Mouse (Mus musculus) frontal cortex, postnatal 25 days (tissue): ENCODE results near the gene Zfp36l2.
A peak's percentile ranks its signal among the peaks of the same experiment; 100 is the strongest.
"Not testable (repeated sequence)": the region's sequence is repeated elsewhere in the genome, so short reads cannot be mapped to it uniquely, and the experiment has no call there.

Experiments
- DNase-seq, 2 experiments: peaks; one replicate each; pipeline ENCODE4 v3.0.0; 2022; ENCODE audit warnings: low spot score in 2 of 2

Zfp36l2 gene

DNA sequence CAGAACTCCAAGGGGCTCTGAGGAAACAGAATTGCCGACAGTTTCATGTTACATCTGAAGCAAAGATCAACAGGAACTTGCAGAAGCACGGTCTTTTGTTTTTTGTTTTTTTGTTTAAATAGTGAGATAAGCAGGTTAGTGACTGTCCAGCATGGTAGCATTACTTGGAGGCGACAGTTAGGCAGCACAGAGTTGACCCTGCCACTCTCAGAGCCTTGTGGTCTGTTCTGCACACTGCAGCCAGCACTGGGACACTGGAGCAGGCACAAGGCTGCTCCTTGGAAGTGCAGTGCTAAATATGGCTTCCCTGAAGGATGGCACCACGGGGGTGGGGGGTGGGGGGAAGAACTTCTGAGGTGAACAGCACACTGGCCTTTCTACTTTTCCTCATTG lies 7.3 kb upstream of the Zfp36l2 start:
- no peak for DNase-seq

DNA sequence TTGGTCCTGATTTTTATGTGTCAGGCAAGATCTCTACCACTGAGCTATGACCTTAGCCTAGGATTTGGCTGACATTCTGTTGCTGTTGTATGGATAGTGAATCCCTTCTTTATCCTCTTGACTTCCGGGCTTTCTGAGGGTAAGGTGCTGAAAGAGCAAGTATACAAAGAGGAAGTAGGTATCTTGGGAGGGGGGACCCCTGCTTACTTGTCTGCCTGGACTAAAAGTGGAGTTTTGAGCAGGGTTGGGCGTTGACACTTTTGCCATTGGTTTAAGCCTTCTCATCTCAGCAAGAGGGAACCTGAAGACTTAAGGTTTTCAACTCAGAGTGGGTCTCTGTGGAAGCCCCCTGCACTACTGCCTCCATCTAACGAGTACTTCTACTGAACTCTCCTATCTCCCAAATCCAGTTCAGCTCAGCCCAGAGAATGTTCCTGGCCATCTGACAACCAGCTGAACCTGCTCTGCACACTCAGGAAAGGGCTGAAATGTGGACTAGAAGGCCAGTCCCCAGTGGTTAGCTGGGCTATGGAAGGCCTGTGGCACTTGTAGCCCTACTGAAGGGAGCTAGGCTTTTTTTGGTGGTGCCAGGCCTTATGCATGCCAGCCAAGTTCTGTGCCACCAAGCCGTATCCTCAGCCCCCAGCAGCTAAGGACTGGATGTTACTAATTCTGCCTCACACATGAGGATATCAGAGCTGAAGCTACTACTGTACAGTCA lies 6.7 kb upstream of the Zfp36l2 start:
- no peak for DNase-seq

DNA sequence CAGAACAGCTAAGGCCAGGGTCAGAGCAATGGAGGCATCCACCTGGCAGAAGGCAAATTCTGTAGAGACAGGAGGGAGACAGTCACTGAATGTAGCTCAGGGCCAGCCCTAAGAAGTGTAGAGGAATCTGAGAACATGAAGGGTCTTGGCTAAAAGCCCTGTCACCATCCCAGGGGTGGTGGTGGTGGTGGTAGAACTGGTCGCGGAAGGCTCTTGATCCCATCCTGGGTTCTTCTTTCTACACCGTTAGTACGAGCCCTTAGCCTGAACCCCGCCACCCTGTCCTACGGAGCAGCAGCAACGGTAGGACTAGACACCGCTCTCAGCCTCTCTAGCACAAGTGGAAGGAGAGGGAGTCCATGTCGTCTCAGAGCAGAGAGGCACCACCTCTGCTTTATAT lies 5.7 kb upstream of the Zfp36l2 start:
- no peak for DNase-seq

DNA sequence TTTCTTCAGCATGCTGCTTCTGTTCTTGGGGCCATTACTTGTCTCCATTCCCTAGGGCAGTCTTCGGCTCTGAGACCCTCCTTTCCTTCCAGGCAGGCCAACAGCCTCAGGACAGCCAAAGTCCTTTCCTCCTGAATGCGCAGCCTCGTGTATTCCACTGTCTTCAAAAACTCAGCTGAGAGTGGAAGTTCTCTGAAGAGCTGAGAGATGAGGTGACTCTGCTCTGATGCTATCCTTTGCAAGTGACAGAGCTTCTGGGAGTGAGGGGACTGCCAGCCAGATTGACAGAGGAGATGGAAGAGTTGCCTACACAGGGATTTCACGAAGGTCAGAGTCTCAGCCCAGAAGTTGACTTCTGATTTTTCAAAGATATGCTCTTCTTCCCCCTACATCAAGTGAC lies 4.2 kb upstream of the Zfp36l2 start:
- DNase-seq = no peak

DNA sequence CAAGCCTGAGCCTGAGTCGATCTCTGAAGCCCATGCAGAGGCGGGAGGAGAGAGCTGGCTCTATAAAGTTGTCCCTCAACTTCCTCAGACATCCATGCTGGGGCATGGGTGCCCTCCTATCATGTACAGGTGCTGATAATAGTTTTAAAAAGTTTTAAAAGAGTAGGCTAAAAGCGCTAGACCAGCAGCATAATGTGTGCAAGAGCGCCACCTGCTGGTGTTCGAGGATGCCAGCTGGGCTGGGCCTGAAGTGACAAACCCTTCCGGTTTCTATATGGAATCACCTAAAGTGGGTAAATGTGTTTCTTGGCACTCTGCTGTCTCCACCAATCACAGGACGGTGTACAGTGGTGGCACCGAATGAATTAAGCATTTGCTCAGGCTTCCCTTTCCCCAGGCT lies 3.1 kb upstream of the Zfp36l2 start:
- DNase-seq = peak; percentile 72 to 81

DNA sequence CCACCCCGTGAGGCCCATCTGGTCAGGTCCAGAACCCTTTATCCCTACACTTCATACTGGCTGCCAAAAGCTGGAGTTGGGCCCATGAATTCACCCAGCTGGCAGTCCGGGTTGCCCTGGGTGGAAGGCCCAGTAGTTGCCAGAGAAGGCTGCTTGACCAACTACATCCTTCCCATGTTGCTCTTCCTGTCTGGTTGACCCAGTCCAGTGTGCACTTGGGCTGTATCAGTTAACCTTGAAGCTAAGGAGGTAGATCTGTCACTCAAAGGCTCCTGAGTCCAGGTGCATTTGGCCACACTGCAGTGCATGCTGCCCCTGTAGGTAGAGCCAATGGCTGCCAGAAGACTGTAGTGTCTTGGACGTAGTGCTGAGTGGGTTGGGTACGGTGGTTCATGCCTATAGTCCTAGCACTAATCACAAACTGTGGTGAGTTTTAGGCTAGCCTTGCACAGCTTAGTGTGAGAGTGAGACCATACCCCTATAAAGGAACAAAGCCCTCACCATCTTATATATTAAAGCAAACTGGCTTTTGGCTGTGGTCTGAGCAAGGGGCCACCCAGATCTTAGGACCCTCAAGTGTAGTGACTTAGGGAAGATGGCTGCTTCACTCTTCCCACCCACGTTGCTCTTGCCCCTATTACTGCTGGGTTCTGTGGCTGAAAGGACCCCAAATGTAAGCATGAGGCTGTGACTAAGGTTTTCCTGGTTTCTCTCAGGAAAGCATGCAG lies 1.5 kb upstream of the Zfp36l2 start:
- no peak for DNase-seq

DNA sequence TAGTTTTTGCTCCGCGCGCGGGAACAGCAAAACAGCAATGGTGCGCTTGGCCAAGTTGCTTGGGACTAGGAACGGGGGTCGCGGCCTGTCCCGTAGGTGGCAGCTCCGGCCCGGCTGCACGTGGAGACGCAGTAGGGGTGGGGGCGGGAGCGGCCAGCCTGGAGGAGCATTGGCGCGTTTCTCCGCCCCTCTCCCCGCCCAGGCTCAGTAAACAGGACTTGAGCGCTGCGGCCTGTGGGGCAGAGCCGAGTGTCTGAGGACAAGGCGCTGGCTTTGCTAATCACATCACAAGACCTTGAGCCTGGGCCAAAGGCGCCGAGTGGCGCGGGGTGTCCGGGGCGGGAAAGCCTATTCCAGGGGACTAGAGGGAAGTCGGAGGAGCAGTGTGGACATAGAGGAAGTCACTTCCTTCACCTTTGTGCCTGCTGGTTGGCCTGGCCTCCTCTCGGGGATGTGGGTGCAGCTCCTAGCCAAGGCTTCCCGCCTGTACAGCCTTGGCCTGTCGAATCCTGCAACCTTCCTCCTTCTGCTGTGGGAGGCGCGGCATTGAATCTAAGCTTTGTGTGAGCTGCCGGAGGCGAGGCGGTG lies 721 bp upstream of the Zfp36l2 start:
- peak; percentile 47 to 63 for DNase-seq

DNA sequence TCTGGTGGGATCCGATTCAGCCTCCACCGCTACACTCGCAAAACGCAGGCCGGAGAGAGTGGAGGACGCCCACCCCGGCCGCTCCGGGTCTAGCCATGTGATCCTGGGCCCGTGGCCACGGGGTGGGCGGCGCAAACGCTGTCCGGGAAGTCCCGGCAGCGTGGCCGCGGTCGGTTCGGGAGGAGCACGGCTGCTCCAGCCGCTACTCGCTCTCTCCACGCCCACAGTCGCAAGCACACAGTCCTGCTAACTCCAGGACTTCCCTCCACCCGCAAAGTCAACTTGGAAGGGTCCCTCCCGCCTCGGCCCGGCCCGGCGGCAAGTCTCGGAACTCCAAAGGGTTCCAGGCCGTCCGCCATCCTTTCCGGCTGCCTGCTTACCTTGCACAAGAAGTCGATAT lies 483 bp downstream of the Zfp36l2 start:
- DNase-seq = not testable (repeated sequence)

DNA sequence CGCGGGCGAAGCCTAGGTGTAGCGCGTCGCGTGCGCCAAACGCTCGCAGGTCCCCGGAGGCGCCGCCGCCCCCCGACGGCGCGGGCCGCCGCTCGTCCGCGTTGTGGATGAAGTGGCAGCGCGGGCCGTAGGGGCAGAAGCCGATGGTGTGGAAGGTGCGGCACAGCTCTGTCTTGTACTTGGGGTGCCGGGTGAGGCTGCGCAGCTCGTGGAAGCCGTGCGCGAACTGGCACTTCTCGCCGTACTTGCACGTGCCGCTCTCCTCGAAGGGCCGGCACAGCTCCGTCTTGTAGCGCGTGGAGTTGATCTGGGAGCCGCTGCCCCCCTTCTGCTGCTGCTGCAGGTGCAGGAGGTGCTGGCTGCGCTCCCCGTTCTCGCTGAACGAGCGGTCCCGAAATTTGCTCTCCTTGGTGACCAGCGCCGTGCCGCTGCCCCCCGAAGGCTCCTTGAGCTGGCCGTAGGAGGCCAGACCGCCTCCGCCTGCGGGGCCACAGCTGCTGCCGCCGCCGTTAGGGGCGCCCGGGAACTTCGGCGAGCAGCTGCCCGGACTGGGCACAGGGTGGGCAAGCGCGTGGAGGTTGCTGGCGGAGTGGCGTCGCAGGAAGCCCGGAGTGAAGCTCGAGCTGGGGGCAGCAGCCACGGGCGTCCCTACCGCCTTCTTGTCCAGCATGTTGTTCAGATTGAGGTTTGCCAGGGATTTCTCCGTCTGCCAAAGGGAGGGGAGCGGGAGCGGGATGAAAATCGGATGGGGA lies 1.1 kb downstream of the Zfp36l2 start:
- no peak for DNase-seq

DNA sequence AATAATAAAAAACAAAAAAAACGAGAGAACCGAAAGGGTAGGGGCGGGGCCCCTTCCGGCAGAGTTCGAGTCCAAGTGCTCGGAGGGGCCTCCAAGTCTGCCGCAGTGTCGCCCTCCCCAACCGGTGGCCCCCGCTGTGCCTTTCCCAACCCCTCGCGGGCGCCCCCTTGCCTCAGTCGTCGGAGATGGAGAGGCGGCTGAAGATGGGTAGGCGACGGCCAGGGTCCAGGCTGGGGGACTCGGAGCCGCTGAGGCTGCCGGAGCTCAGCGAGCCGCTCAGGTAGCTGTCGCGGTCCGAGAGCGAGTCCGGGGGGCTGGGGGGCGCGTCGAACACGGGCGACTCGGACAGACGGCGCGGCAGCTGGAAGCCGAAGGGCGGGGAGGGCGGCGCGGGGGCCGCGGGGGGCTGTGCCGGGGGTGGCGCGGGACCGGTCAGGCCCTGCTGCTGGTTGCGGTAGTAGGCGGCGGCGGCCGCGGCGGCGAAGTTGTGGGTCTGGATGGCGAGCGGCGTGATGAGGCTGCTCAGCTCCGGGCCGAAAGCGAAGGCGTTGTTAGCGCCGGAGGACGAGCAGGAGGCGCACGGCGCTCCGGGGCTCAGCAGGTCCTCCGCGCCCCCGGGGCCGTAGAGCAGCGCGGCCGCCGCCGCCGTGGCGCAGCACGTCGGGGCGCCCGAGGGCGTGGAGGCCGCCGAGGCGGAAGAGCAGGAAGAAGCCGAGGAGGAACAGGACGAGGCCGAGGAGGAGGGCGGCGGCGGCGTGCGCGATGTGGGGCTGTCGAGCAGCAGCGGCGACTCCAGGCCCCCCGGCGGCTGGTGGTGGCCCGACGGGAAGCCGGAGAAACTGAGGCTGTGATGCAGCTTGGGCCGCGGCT lies 1.9 kb downstream of the Zfp36l2 start:
- no peak for DNase-seq

DNA sequence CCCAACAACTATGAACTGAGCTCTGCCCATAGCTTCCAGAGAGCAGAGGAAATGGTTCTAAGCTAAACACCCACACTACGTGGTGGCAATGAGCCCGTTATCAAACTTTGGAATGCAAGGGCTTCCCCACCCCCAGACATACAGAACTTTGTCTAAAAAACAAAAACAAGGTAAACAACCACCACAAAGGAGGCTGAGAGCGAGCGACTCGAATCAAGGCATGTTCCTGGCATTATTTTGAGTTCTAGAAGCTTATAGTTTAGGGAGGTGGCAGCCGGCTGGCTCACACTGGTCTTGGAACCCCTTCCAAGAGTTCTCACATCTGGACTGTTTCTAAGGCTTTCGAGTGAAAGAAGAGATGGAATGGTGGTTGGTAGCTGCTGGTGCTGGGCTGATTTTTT lies 2.7 kb downstream of the Zfp36l2 start:
- no peak for DNase-seq

DNA sequence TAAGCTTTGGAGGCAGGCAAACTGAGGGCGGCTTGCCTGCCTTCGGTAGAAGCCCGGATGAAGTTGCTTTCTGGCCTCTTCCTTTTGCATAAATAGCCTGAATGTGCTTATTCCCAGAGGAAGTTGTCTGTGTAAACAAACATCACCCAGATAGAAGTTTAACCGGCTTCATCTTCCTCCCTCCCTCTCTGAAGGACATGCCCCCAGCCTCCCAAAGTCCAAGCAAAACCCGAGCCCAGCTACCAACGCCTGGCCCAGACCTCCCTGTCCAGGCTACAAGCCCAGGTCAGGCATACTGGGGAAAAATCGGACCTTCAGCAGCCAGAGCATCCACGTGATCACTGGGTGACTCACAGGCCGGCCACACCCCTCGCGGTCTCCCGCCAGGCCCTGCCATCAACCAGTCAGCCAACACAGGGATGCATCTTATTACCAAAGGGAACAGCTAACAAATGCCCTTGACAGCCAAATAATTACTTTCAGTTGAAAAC lies 4.4 kb downstream of the Zfp36l2 start:
- peak in 1 of 2 experiments; percentile 42 for DNase-seq

DNA sequence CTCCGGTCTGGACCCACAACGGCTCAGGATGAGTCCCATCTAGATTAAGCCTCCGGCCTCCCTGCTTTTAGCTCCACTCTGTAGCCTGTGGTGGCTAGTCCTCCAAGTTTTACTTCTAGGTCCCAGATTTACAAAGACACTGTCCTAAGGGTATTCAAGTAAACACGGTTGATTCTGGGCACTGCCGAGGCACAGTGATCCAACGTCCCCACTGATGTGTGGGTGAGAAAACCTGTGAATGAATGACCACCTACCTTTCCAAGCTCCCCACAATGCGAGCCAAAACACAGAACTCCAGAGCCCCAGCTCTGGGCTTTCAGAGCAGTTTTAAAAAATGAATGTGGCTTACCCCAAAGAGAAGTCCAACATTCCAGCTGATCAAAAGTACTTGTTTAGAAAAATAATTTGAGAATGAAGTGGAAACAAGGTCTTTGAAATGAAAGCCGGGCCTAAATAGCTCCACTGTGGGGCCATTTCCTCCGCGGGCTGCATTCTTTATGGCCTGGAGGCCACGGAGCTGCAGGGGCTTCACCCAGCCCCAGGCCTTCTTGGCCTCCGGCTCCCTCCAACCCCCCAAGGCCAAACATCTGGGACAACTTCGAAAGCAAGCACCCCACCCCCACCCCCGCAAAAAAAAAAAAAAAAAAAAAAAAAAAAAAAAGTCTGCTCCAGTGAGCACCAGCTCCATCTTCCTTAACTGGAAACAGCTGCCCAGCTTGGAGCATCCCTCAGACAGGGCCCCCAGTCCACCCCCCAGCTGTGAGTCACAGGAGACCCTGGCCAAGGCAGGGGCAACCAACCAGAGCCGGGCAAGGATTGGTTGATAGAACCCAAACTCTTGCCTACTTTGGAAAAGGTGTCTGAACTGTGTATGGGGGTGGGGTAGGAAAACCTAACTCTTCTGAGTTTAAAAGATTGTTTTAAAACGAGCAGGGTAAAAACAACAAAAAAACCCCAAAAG lies 5.2 kb downstream of the Zfp36l2 start:
- DNase-seq = no peak

DNA sequence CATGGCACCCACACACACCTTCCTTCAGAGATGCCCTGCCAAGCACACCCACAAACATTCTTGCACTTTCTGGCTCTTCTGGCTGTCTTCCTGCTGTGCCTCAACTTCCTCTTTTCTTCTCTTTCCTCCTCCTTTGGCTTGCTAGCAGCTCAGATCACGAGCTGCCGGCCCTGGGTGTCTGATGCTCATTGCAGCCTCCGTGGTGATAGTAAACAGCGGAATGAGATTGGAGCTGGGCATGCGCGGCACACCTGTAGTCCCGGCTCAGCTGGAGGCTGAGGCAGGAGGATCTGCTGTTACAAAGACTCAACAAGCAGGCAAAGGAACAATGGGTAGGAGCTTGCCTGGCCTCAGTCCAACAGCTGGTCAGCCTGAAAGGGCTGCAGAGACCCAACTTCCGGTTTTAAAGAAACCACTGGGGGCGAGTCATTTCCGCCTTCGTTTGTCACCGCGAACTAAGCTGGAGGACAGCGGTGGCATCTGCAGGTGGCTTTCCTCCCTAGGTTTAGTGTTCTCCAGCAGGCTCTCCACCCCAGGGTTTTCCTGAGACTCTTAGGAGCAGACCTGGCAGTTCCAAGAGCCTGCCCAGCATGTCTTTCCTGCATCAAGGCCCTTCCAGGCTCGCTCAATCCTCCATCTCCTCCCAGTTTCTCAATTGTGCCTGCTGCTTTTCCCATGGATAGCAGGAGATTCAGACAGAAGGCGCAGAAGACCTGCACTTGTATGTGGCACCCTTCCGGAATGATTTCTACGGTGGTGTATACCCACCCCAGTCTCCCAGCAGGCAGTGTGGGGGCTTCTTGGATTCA lies 6.0 kb downstream of the Zfp36l2 start:
- DNase-seq = no peak

DNA sequence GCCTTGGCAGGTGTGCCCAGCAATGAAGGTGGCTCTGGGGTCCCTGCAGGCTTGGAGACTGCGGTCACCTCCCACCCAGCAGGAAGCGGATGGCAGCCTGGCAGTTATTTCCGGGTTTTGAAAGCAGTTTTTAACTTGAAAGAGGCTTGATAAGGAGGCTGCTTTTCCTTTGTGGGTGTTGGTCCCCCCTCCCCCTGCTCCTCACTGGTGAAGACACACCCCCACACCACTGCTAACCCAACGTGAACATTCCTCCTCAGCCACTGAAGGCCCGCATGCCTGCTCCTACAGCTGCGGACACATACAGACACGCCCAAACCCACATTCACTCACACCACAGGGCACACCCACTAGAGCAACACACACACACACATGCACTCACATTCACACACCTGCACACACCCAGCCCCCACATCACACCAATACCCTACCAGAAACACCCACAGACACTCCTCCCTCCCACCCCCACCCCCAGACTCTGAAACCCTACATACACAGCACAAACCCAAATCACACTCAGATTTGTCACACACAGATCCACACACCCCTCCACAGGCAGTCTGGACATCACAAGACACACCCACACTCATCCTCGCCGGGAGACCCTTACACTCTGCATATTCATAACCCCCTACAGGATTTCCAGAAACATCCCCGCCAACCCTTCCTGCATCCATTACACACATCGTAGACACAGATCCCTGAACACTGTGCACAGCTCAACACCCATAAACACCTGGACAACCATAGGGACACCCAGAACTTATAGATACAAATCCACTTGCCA lies 6.8 kb downstream of the Zfp36l2 start:
- DNase-seq = no peak

DNA sequence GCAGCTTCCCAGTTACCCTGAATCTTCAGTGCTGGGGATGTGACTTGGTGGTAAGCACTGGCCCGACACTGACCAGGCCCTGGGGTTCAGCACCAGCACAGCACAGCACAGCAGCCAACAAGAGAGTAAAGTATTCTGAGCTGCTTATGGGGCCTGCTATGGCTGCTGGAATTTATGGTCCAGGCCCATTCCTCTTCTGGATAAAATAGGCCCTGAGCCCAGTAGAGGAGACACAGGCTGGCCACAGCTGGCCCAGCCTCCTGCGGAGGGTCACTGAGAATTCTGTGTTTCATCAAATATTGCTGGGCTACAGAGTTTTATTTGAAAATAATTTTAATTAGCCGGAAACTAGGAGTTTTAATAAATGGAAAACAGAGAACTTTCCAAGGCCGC lies 7.8 kb downstream of the Zfp36l2 start:
- DNase-seq = no peak

DNA sequence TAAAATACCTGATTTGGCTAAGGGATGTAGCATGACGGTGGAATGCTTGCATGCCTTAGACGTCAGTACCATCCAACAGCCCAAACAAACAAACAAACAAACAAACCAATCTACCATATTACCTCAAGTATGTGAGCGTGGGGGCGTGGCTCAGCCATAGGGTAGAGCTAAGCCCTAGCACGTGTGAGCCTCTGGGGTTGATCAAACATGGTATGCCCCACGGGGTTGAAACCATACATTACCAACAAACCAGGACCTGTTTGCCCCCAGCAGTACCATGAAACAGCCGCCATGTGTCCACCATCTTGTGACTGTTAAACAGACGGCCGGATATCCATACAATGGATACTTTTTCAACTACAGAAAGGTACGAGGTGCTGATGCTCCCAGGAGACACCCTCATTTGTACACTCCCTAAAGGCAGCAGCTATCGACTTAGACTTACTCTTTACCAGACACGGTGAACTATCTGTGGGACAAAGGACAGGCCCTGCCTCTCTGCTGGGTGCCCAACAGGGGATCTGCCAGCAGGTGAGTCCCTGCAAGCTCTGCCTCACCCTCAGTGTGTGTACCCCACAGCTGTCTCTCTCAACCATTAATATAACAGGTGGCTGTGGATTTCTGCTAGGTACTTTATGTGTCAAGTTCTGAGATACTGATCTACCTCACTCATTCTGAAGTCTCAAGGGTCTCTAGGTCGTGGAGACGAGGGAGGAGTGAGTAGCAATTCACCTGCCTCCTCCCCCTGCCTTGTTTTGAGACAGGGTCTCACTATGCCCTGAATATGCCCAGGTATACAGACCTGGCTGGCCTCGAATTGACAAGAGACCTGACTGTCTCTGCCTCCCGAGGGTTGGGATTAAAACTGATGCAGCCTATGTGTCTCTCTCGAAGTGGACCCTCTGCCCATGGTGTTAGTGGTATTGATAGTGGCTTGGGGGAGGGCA lies 8.4 kb downstream of the Zfp36l2 start:
- DNase-seq = no peak
